Mouse (Mus musculus) midbrain, postnatal 0 days (tissue): ENCODE measurements around the gene Sept4. TPM values are rescaled to one million over a fixed set of nuclear protein-coding genes. Genes with fewer than 3 reads are reported as not detected.
A peak's percentile ranks its signal among the peaks of the same experiment; 100 is the strongest.

Experiments
- ATAC-seq: fragments of 200-750 bp; cut with Nextera tagmentation; 2 replicates; pipeline ENCODE4 v1.8.0; 2017; ENCODE audit warnings: moderate number of reproducible peaks, mild to moderate bottlenecking, moderate TSS enrichment, moderate library complexity; ENCODE audit not compliant: low FRiP score
- DNase-seq: peaks from one replicate; pipeline ENCODE4 v3.0.0-alpha.2; 2015; ENCODE audit warnings: low spot score
- H3K27ac ChIP-seq: fragments of 300-500 bp; sonication (generic); 2 replicates; pipeline ENCODE4 v1.5.1; 2014; ENCODE audit warnings: low read depth, mild to moderate bottlenecking, low read length, mixed read lengths
- H3K27me3 ChIP-seq: fragments of 300-500 bp; sonication (generic); 2 replicates; pipeline ENCODE4 v1.6.1; 2014; ENCODE audit warnings: low read length, control low read depth, mixed read lengths; ENCODE audit not compliant: insufficient read depth
- H3K36me3 ChIP-seq: fragments of 300-500 bp; sonication (generic); 2 replicates; pipeline ENCODE4 v1.6.1; 2014; ENCODE audit warnings: low read length, control low read depth, mixed read lengths; ENCODE audit not compliant: insufficient read depth
- H3K4me1 ChIP-seq: fragments of 300-500 bp; sonication (generic); 2 replicates; pipeline ENCODE4 v1.6.1; 2014; ENCODE audit warnings: mild to moderate bottlenecking, control low read depth, antibody characterized with exemption, low read length, mixed read lengths; ENCODE audit not compliant: insufficient read depth
- H3K4me2 ChIP-seq: fragments of 300-500 bp; sonication (generic); 2 replicates; pipeline ENCODE4 v1.6.1; 2014; ENCODE audit warnings: low read depth, mild to moderate bottlenecking, low read length, mixed read lengths; ENCODE audit not compliant: poor library complexity, severe bottlenecking
- H3K4me3 ChIP-seq: fragments of 300-500 bp; sonication (generic); 2 replicates; pipeline ENCODE4 v1.5.1; 2014; ENCODE audit warnings: low read depth, mild to moderate bottlenecking, low read length, moderate library complexity
- H3K9ac ChIP-seq: fragments of 300-500 bp; sonication (generic); replicated peaks from 2 replicates; pipeline ENCODE4 v1.6.1; 2014; ENCODE audit warnings: mild to moderate bottlenecking, low read length, moderate library complexity, mixed read lengths; ENCODE audit not compliant: poor library complexity, severe bottlenecking
- H3K9me3 ChIP-seq: fragments of 300-500 bp; sonication (generic); 2 replicates; pipeline ENCODE4 v1.6.1; 2016; ENCODE audit warnings: low read length, control low read depth
- CTCF ChIP-seq: IDR thresholded peaks from 2 replicates; pipeline ENCODE4 v1.5.1; 2016; ENCODE audit warnings: antibody characterized with exemption, mild to moderate bottlenecking
- WGBS: fragments of 180-500 bp; shearing (Covaris S2); extraction: QIAGEN DNeasy Blood & Tissue Kit; methylation state at CpG from one replicate; pipeline ENCODE4 v1.1.7; 2014; 5-methylcytosine and 5-hydroxymethylcytosine counted together
- polyA plus RNA-seq: library from polyadenylated mRNA; unstranded; fragments of >200 nt; fragmentation: Nextera tagmentation; extraction: Ambion mirVana; gene quantifications from 2 replicates; pipeline ENCODE4 v1.2.1, GENCODE M21; 2015
- total RNA-seq: library from RNA; depleted of rRNA; stranded (reverse); fragments of >200 nt; gene quantifications from 2 replicates; pipeline ENCODE4 v1.2.3, GENCODE M21; 2014

Sept4 gene
- total and polyA plus RNA-seq, 2 experiments from 2014 or later, result 26.6 to 39.1 TPM

DNA sequence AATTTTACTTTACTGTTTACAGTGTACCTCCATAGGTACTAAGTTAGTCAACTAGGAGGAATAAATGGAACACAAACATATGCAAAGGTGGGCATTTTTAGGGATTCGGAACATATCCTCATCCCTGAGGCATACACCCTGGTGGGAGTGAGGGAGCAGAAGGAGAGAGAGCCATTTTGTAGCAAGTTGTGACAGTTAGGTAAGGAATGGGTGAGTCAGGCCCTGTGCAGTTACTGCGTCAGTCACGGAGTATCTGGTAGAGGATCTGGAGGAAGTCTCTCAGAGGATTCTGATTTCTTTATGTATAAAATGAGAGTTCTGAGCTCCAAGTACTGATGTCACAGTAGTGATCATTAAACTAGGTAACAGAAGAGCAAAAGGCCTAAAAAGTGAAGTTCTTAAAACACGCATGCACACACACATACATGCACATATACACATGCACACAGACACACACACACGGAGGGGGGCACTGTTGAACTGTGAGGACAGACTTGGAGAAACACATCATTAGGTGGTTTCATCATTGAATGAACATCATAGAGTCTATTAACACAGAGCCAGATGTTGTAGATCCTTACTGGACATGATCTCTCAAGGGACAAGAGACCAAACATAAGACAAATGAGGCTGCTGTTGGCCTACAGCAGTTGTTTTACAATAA lies 18.6 kb downstream of the Sept4 start:
- Histone ChIP-seq H3K27ac (no peak overlapping the region), H3K9me3 (no peaks in the 10 kb centered on the region), H3K4me2 (no peak overlapping the region), H3K27me3 (no peaks in the 10 kb centered on the region), H3K4me3 (no peak overlapping the region), H3K4me1 (peaks cover 7% of the 10 kb centered on the region; the same call in 1 of the 2 replicates), H3K9ac (no peak overlapping the region), H3K36me3 (0 out of 2 replicates have a peak, but pooled peaks cover 10% of the 10 kb centered on the region)
- no peak for TF ChIP-seq CTCF
- WGBS, result 94% methylated on average over 5 of the region's 5 CpGs
- DNase-seq (no peak), ATAC-seq (no peak)

DNA sequence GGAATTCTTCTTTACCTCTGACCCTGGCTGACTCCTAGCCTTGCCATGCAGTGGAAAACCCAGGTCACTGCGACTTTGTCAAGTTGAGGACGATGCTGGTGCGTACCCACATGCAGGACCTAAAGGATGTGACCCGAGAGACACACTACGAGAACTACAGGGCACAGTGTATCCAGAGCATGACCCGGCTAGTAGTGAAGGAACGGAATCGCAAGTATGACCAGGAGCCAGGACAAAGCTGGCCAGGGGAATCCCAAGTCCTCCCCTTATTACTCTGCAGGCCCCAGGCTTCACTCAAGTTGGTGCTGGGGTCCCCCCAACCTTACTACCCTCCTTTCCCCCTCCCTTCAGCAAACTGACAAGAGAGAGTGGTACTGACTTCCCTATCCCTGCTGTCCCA lies 20.9 kb downstream of the Sept4 start:
- Histone ChIP-seq H3K27me3 (no peaks in the 10 kb centered on the region), H3K36me3 (0 out of 2 replicates have a peak, but pooled peaks cover 8% of the 10 kb centered on the region), H3K9ac (no peak overlapping the region), H3K9me3 (no peaks in the 10 kb centered on the region), H3K4me2 (no peak overlapping the region), H3K27ac (no peak overlapping the region), H3K4me3 (no peak overlapping the region), H3K4me1 (peaks cover 15% of the 10 kb centered on the region)
- WGBS, result 96% methylated on average over 8 of the region's 8 CpGs
- no peak for TF ChIP-seq CTCF
- DNase-seq (no peak), ATAC-seq (no peak)

DNA sequence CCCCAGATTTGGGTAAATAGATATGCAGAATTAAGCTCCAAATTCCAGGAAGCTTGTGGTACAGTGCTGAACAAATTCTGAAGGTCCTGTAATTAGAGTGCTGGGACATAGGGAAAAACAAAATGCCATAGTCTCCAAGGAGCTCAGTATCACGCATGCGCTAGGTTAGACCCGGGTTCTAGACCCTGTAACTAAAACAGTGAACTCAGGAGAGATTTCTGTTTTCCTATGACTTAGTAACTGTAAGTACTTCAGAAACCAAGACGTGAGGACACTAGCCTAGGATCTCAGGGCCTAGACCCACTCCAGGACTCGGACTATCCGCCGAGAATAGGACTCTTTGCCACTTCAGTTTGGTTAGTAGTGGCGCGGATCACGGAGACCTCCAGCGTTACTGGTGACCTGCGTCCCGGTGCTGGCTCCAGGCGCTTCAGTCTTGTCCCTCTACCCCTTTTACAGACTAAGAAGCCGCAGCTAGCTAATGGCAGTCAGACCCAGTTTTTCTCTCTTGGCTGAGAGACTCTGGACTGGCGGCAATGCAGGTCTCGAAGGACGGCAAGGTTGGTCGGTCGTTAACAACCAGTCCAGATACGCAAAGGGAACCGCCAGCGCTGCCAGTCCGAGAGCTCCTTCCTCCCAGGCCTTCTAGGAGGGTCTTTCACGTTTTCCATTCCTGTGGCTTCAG lies 22.3 kb downstream of the Sept4 start:
- H3K4me2 ChIP-seq, result peak overlapping the region; percentile 88
- WGBS, result 2% methylated on average over 25 of the region's 25 CpGs
- H3K36me3 ChIP-seq, result 0 out of 2 replicates have a peak, but pooled peaks cover 3% of the 10 kb centered on the region
- no peak for TF ChIP-seq CTCF
- peak overlapping the region; percentile 70 for H3K9ac ChIP-seq
- H3K4me3 ChIP-seq, result peak overlapping the region; percentile 74
- H3K27ac ChIP-seq, result peak overlapping the region; percentile 82
- DNase-seq (peak; percentile 27), ATAC-seq (no peak)
- no peaks in the 10 kb centered on the region for H3K27me3 ChIP-seq
- H3K4me1 ChIP-seq, result peaks cover 15% of the 10 kb centered on the region
- H3K9me3 ChIP-seq, result no peaks in the 10 kb centered on the region

DNA sequence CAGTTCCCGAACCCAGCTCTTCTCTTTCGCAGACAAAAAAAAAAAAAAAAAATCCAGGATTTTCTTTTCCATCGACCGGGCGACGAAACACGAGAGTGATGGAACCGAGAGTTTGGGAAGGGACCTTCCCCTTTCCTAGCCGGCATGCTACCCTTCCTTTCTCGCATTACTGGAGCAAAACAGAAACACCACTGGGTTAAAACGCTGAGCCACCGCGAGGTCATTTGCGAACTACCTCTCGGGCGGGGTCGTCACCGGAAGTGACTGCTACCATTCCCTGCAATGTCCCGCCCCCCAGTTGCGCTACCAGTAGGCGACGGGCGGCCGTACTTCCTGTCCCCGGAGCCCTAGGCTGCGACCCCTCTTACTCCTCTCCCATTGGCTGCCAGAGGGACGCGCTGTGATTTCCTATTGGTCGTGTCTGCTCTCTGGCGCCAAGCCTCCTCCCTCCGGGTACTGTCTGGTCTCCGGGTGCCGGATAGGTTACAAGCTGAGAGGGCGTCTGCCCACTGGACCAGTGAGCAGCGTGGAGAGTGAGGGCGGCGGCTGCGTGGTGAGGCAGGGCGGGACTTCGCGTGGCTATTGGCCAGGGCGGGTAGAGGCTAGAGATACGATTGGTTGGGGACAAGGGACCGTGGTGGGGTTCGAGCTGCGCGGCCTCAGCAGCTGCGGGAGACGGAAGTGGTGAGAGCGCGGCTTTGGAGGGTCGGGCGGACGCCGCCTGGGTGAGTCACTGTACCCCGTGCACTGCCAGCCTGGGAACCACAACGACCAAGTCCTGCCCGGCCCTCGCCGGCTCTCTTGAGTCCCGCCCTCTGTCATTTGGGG lies 23.0 kb downstream of the Sept4 start, which contains the start of gene Mtmr4:
Gene Mtmr4, plus strand, starts transcription at position 637 of the 828 bp plus-strand sequence.
- Histone ChIP-seq H3K9me3 (no peaks in the 10 kb centered on the region), H3K9ac (peak within 1 kb of the TSS; percentile 76), H3K4me2 (peak within 1 kb of the TSS; percentile 88), H3K27me3 (no peaks in the 10 kb centered on the region), H3K4me1 (peaks cover 15% of the 10 kb centered on the region), H3K36me3 (0 out of 2 replicates have a peak, but pooled peaks cover 3% of the 10 kb centered on the region), H3K27ac (peak within 1 kb of the TSS; percentile 82), H3K4me3 (peak within 1 kb of the TSS; percentile 74)
- WGBS, result under 1% methylated on average over 61 of the region's 61 CpGs
- peak; percentile 32 for TF ChIP-seq CTCF
- DNase-seq (peak; percentile 100), ATAC-seq (peak; percentile 99)

DNA sequence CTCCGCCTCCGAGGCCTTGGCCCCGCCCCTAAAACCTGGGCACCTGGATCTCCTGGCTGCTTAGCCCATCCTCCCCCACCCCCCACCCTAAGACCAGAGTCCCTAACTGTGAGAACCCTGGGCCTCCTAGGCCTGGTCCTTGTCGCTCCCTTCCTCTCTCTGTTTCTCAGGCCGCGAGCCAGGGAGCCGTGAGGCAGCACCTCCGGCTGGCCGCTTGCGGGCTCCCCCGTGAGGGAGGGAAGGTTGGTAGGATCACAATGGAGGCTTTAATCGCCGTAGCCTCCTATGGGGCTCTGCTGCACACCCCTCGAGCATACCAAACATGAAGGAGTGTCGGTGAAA lies 23.6 kb downstream of the Sept4 start:
- 0% methylated on average over 14 of the region's 15 CpGs for WGBS
- H3K9me3 ChIP-seq, result no peaks in the 10 kb centered on the region
- peak overlapping the region; percentile 74 for H3K4me3 ChIP-seq
- no peak; the same call in 1 of the 2 replicates for ATAC-seq
- no peaks in the 10 kb centered on the region for H3K27me3 ChIP-seq
- H3K27ac ChIP-seq, result peak overlapping the region; percentile 81
- peak; percentile 48 for TF ChIP-seq CTCF
- H3K4me1 ChIP-seq, result peaks cover 15% of the 10 kb centered on the region
- peak overlapping the region; percentile 76 for H3K9ac ChIP-seq
- peak overlapping the region; percentile 61 for H3K4me2 ChIP-seq
- DNase-seq, result no peak
- peaks cover 6% of the 10 kb centered on the region for H3K36me3 ChIP-seq
